Mouse (Mus musculus) C2C12 (cell line): Measurements from ENCODE around the gene Lrch1. TPM values are rescaled to one million over a fixed set of nuclear protein-coding genes. Genes with fewer than 3 reads are reported as not detected.

ENCODE experiments used
- H3K27me3 ChIP-seq: one replicate; pipeline ENCODE4 v1.6.1; 2011; ENCODE audit not compliant: control insufficient read depth, insufficient read depth, insufficient read length
- H3K36me3 ChIP-seq: one replicate; pipeline ENCODE4 v1.6.1; 2011; ENCODE audit not compliant: control insufficient read depth, insufficient read depth
- H3K4me3 ChIP-seq: one replicate; pipeline ENCODE4 v1.5.1; 2011; ENCODE audit warnings: mild to moderate bottlenecking, control low read depth; ENCODE audit not compliant: poor library complexity, insufficient read depth, severe bottlenecking
- H3K79me2 ChIP-seq: one replicate; pipeline ENCODE4 v1.6.1; 2011; ENCODE audit not compliant: control insufficient read depth, insufficient read depth
- H3K79me3 ChIP-seq: one replicate; pipeline ENCODE4 v1.6.1; 2011; ENCODE audit warnings: low read depth, control low read depth
- H3ac ChIP-seq: one replicate; pipeline ENCODE3; 2011; ENCODE audit warnings: low read depth; ENCODE audit not compliant: control insufficient read depth, insufficient read length
- CEBPB ChIP-seq: IDR thresholded peaks from one replicate; pipeline ENCODE4 v1.6.1; 2011; ENCODE audit warnings: low read depth, mild to moderate bottlenecking, control low read depth, moderate library complexity
- CTCF ChIP-seq: IDR thresholded peaks from one replicate; pipeline ENCODE4 v1.5.1; 2011; ENCODE audit not compliant: control insufficient read depth, insufficient read depth, insufficient read length
- FOSL1 ChIP-seq: IDR thresholded peaks from one replicate; pipeline ENCODE4 v1.8.0; 2011; ENCODE audit warnings: mild to moderate bottlenecking, low read length; ENCODE audit not compliant: poor library complexity, insufficient read depth, severe bottlenecking
- MAX ChIP-seq: IDR thresholded peaks from one replicate; pipeline ENCODE4 v1.6.1; 2011; ENCODE audit warnings: mild to moderate bottlenecking, control low read depth
- MYOD1 ChIP-seq: IDR thresholded peaks from one replicate; pipeline ENCODE4 v1.6.1; 2011; ENCODE audit warnings: low read depth; ENCODE audit not compliant: control insufficient read depth, insufficient read length
- MYOG ChIP-seq: IDR thresholded peaks from one replicate; pipeline ENCODE4 v1.6.1; 2011; ENCODE audit not compliant: control insufficient read depth, insufficient read length; ENCODE audit errors: extremely low read depth
- USF1 ChIP-seq: IDR thresholded peaks from one replicate; pipeline ENCODE4 v1.6.1; 2011; ENCODE audit warnings: low read depth, mild to moderate bottlenecking, control low read depth, moderate library complexity
- polyA plus RNA-seq: library from polyadenylated mRNA; unstranded; fragments of >200 nt; fragmentation: generic; extraction: Trizol; gene quantifications from one replicate; pipeline ENCODE4 v1.2.1, GENCODE M21; 2012; ENCODE audit warnings: missing spikeins

The Lrch1 gene
- polyA plus RNA-seq, 1 experiment, result 5.0 TPM

- TF ChIP-seq MYOD1, result no peak
- no peak for TF ChIP-seq MAX
- TF ChIP-seq USF1, result no peak
- TF ChIP-seq FOSL1, result no peak
- no peak for TF ChIP-seq CEBPB
- TF ChIP-seq MYOG, result no peak
- no peak for TF ChIP-seq CTCF
Observed at GRCm38 (mm10) chr14:74790535-74790934, 157.1 kb downstream of the Lrch1 start.

GRCm38 (mm10) chr14:74788766-74789165, 158.9 kb downstream of the Lrch1 start:
- no peaks in the 10 kb centered on the region for H3K79me3 ChIP-seq
- TF ChIP-seq MYOG, result no peak
- no peak for TF ChIP-seq MAX
- TF ChIP-seq FOSL1, result no peak
- TF ChIP-seq USF1, result no peak
- no peak for TF ChIP-seq MYOD1
- no peak for TF ChIP-seq CTCF
- TF ChIP-seq CEBPB, result no peak
- H3K36me3 ChIP-seq, result peaks cover 4% of the 10 kb centered on the region
- H3ac ChIP-seq, result no peak overlapping the region
- no peak overlapping the region for H3K4me3 ChIP-seq
- H3K79me2 ChIP-seq, result no peaks in the 10 kb centered on the region
- H3K27me3 ChIP-seq, result no peaks in the 10 kb centered on the region

More at GRCm38 (mm10) chr14:74790535-74790934, 157.1 kb downstream of the Lrch1 start:
- H3K4me3 ChIP-seq, result no peak overlapping the region
- H3K79me3 ChIP-seq, result no peaks in the 10 kb centered on the region
- no peaks in the 10 kb centered on the region for H3K79me2 ChIP-seq
- H3ac ChIP-seq, result no peak overlapping the region
- H3K36me3 ChIP-seq, result no peaks in the 10 kb centered on the region
- no peaks in the 10 kb centered on the region for H3K27me3 ChIP-seq

GRCm38 (mm10) chr14:74787717-74788116, 160.0 kb downstream of the Lrch1 start:
- H3K36me3 ChIP-seq, result peaks cover 4% of the 10 kb centered on the region
- H3K4me3 ChIP-seq, result no peak overlapping the region
- TF ChIP-seq CTCF, result no peak
- TF ChIP-seq USF1, result no peak
- TF ChIP-seq CEBPB, result no peak
- TF ChIP-seq MYOG, result no peak
- TF ChIP-seq FOSL1, result no peak
- TF ChIP-seq MAX, result no peak
- no peak for TF ChIP-seq MYOD1
- no peaks in the 10 kb centered on the region for H3K79me2 ChIP-seq
- H3ac ChIP-seq, result no peak overlapping the region
- H3K79me3 ChIP-seq, result no peaks in the 10 kb centered on the region
- no peaks in the 10 kb centered on the region for H3K27me3 ChIP-seq

- no peaks in the 10 kb centered on the region for H3K79me3 ChIP-seq
- no peaks in the 10 kb centered on the region for H3K27me3 ChIP-seq
- no peaks in the 10 kb centered on the region for H3K79me2 ChIP-seq
- no peak overlapping the region for H3ac ChIP-seq
- TF ChIP-seq MYOD1 (no peak), CTCF (no peak), MAX (no peak), USF1 (no peak), CEBPB (no peak), MYOG (no peak), FOSL1 (no peak)
- H3K36me3 ChIP-seq, result peaks cover 4% of the 10 kb centered on the region
- no peak overlapping the region for H3K4me3 ChIP-seq
Observed at GRCm38 (mm10) chr14:74784243-74784934, 163.3 kb downstream of the Lrch1 start.

- Histone ChIP-seq H3ac (no peak overlapping the region), H3K36me3 (no peaks in the 10 kb centered on the region), H3K79me2 (no peaks in the 10 kb centered on the region), H3K4me3 (no peak overlapping the region), H3K27me3 (no peaks in the 10 kb centered on the region), H3K79me3 (no peaks in the 10 kb centered on the region)
- TF ChIP-seq CEBPB (no peak), MYOD1 (no peak), FOSL1 (no peak), USF1 (no peak), CTCF (no peak), MAX (no peak), MYOG (no peak)
Observed at GRCm38 (mm10) chr14:74774046-74774619, 173.5 kb downstream of the Lrch1 start.
